Mouse (Mus musculus) cerebellum, adult 2 months (tissue): ENCODE results near the gene Taar7f.

ENCODE experiments used
- CTCF ChIP-seq: fragments of 200-500 bp; IDR thresholded peaks from 2 replicates; pipeline ENCODE4 v1.5.1; 2011; ENCODE audit warnings: low read depth, mild to moderate bottlenecking, control low read depth, low read length, moderate library complexity, borderline replicate concordance; ENCODE audit not compliant: insufficient read depth
- POLR2A ChIP-seq: fragments of 200-500 bp; IDR thresholded peaks from 2 replicates; pipeline ENCODE4 v1.6.1; 2011; ENCODE audit warnings: low read length, control low read depth, borderline replicate concordance; ENCODE audit not compliant: insufficient read depth

DNA sequence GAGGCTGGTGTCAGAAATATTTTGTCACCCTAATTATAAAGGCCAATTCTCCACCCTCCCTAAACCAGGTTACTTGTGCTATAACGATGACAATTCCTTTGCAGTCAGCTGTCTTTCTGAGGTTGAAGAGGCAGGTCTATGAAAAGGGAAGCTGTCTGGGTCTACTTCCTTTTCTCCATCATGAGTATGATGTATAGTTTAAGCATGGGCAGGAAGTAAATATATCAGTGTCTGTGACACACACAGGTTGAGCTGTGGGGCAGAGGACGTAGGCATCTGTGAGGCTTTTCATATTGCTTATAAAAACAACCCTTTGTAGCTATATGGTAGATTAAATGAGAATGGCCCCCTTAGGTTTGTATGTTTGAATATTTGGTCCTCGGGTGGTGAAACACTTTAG lies 9.7 kb downstream of the Taar7f start:
- TF ChIP-seq CTCF: no peak
- TF ChIP-seq POLR2A: no peak
